Mouse (Mus musculus) erythroblast, embryonic 14.5 days (primary cell): ENCODE results near the gene A830031A19Rik.

Experiments
- GATA1 ChIP-seq: IDR thresholded peaks from 2 replicates; pipeline ENCODE4 v1.6.1; 2012; ENCODE audit warnings: low read length, inconsistent platforms, mixed read lengths
- TAL1 ChIP-seq: IDR thresholded peaks from 3 replicates; pipeline ENCODE4 v1.6.1; 2012; ENCODE audit warnings: low read length, inconsistent platforms, mixed read lengths

GRCm38 (mm10) chr11:24062495-24063096 is 12.3 kb downstream of the A830031A19Rik start:
- TF ChIP-seq GATA1 (no peak), TAL1 (no peak)
